Mouse (Mus musculus) midbrain, embryonic 16.5 days (tissue): ENCODE results near the gene Txnip. TPM values are rescaled to one million over a fixed set of nuclear protein-coding genes. Genes with fewer than 3 reads are reported as not detected.
A peak's percentile ranks its signal among the peaks of the same experiment; 100 is the strongest.

Source experiments
- ATAC-seq: fragments of 200-750 bp; cut with Nextera tagmentation; 2 replicates; pipeline ENCODE4 v1.8.0; 2017; ENCODE audit warnings: moderate TSS enrichment
- H3K27ac ChIP-seq: fragments of 300-500 bp; sonication (generic); 2 replicates; pipeline ENCODE4 v1.5.1; 2014; ENCODE audit warnings: mild to moderate bottlenecking, low read length, mixed read lengths
- H3K27me3 ChIP-seq: fragments of 300-500 bp; sonication (generic); 2 replicates; pipeline ENCODE4 v1.6.1; 2014; ENCODE audit warnings: low read depth, low read length, mixed read lengths; ENCODE audit not compliant: control insufficient read depth, insufficient read depth
- H3K36me3 ChIP-seq: fragments of 300-500 bp; sonication (generic); 2 replicates; pipeline ENCODE4 v1.6.1; 2014; ENCODE audit warnings: mild to moderate bottlenecking, low read length, moderate library complexity, mixed read lengths; ENCODE audit not compliant: control insufficient read depth, insufficient read depth
- H3K4me1 ChIP-seq: fragments of 300-500 bp; sonication (generic); 2 replicates; pipeline ENCODE4 v1.6.1; 2014; ENCODE audit warnings: mild to moderate bottlenecking, low read length, mixed read lengths; ENCODE audit not compliant: control insufficient read depth, insufficient read depth
- H3K4me2 ChIP-seq: fragments of 300-500 bp; sonication (generic); 2 replicates; pipeline ENCODE4 v1.6.1; 2014; ENCODE audit warnings: mild to moderate bottlenecking, low read length, mixed read lengths
- H3K4me3 ChIP-seq: fragments of 300-500 bp; sonication (generic); 2 replicates; pipeline ENCODE4 v1.5.1; 2014; ENCODE audit warnings: low read depth, mild to moderate bottlenecking, low read length, moderate library complexity, mixed read lengths
- H3K9ac ChIP-seq: fragments of 300-500 bp; sonication (generic); 2 replicates; pipeline ENCODE4 v1.6.1; 2014; ENCODE audit warnings: low read depth, low read length, mixed read lengths
- H3K9me3 ChIP-seq: fragments of 300-500 bp; sonication (generic); replicated peaks from 2 replicates; pipeline ENCODE4 v1.6.1; 2014; ENCODE audit warnings: mild to moderate bottlenecking, low read length, mixed read lengths; ENCODE audit not compliant: control insufficient read depth, poor library complexity, severe bottlenecking
- WGBS: fragments of 180-500 bp; shearing (Covaris S2); extraction: QIAGEN DNeasy Blood & Tissue Kit; methylation state at CpG from one replicate; pipeline ENCODE4 v1.1.7; 2014; 5-methylcytosine and 5-hydroxymethylcytosine counted together
- polyA plus RNA-seq: library from polyadenylated mRNA; unstranded; fragments of >200 nt; fragmentation: Nextera tagmentation; extraction: Ambion mirVana; gene quantifications from 2 replicates; pipeline ENCODE4 v1.2.1, GENCODE M21; 2015

Txnip gene
- polyA plus RNA-seq, 1 experiment from 2014 or later = 41.5 TPM

- 45% methylated on average over 9 of the region's 9 CpGs for WGBS
Measured at GRCm38 (mm10) chr3:96528506-96528905, 29.3 kb upstream of the Txnip start.

GRCm38 (mm10) chr3:96532050-96532449 lies 25.7 kb upstream of the Txnip start:
- Histone ChIP-seq H3K27me3 (peaks cover 20% of the 10 kb centered on the region), H3K27ac (no peak overlapping the region), H3K36me3 (no peaks in the 10 kb centered on the region), H3K9ac (no peak overlapping the region), H3K9me3 (no peaks in the 10 kb centered on the region), H3K4me1 (peaks cover 7% of the 10 kb centered on the region), H3K4me3 (no peak overlapping the region), H3K4me2 (no peak overlapping the region)
- ATAC-seq = no peak
- WGBS = 69% methylated on average over 7 of the region's 7 CpGs

More at GRCm38 (mm10) chr3:96528506-96528905, 29.3 kb upstream of the Txnip start:
- no peak overlapping the region for H3K9ac ChIP-seq
- no peak for ATAC-seq
- H3K27ac ChIP-seq = no peak overlapping the region
- no peaks in the 10 kb centered on the region for H3K36me3 ChIP-seq
- no peaks in the 10 kb centered on the region for H3K9me3 ChIP-seq
- peaks cover 25% of the 10 kb centered on the region for H3K27me3 ChIP-seq
- no peak overlapping the region for H3K4me3 ChIP-seq
- H3K4me2 ChIP-seq = no peak overlapping the region
- peaks cover 8% of the 10 kb centered on the region for H3K4me1 ChIP-seq

- H3K27me3 ChIP-seq = no peaks in the 10 kb centered on the region
- no peak overlapping the region for H3K27ac ChIP-seq
- H3K9ac ChIP-seq = no peak overlapping the region
- no peak overlapping the region for H3K4me3 ChIP-seq
- no peak for ATAC-seq
- H3K36me3 ChIP-seq = no peaks in the 10 kb centered on the region
- H3K9me3 ChIP-seq = no peaks in the 10 kb centered on the region
- no peaks in the 10 kb centered on the region for H3K4me1 ChIP-seq
- H3K4me2 ChIP-seq = no peak overlapping the region
- WGBS = 62% methylated on average over 2 of the region's 2 CpGs
Measured at GRCm38 (mm10) chr3:96534300-96534699, 23.5 kb upstream of the Txnip start.

GRCm38 (mm10) chr3:96539316-96539715 lies 18.4 kb upstream of the Txnip start:
- no peak overlapping the region for H3K9ac ChIP-seq
- no peak overlapping the region for H3K4me3 ChIP-seq
- ATAC-seq = no peak
- no peaks in the 10 kb centered on the region for H3K27me3 ChIP-seq
- H3K4me1 ChIP-seq = no peaks in the 10 kb centered on the region
- no peak overlapping the region for H3K27ac ChIP-seq
- no peaks in the 10 kb centered on the region for H3K36me3 ChIP-seq
- 85% methylated on average over 2 of the region's 2 CpGs for WGBS
- no peak overlapping the region for H3K4me2 ChIP-seq
- no peaks in the 10 kb centered on the region for H3K9me3 ChIP-seq

GRCm38 (mm10) chr3:96540740-96541139 lies 17.0 kb upstream of the Txnip start:
- Histone ChIP-seq H3K4me3 (no peak overlapping the region), H3K9ac (no peak overlapping the region), H3K4me2 (no peak overlapping the region), H3K36me3 (no peaks in the 10 kb centered on the region), H3K9me3 (no peaks in the 10 kb centered on the region), H3K4me1 (no peaks in the 10 kb centered on the region), H3K27me3 (no peaks in the 10 kb centered on the region), H3K27ac (no peak overlapping the region)
- WGBS = 21% methylated on average over 6 of the region's 6 CpGs
- no peak for ATAC-seq

- H3K27ac ChIP-seq = no peak overlapping the region
- peak; percentile 48; the same call in 1 of the 2 replicates for ATAC-seq
- WGBS = 18% methylated on average over 14 of the region's 14 CpGs
- no peaks in the 10 kb centered on the region for H3K9me3 ChIP-seq
- no peaks in the 10 kb centered on the region for H3K36me3 ChIP-seq
- no peak overlapping the region for H3K4me3 ChIP-seq
- no peak overlapping the region for H3K4me2 ChIP-seq
- no peaks in the 10 kb centered on the region for H3K27me3 ChIP-seq
- H3K4me1 ChIP-seq = no peaks in the 10 kb centered on the region
- 0 out of 2 replicates have a peak overlapping the region, but pooled peaks have one; percentile 30 for H3K9ac ChIP-seq
Measured at GRCm38 (mm10) chr3:96541328-96542078, 16.3 kb upstream of the Txnip start.

GRCm38 (mm10) chr3:96542554-96542953 lies 15.2 kb upstream of the Txnip start:
- no peak overlapping the region for H3K27ac ChIP-seq
- no peaks in the 10 kb centered on the region for H3K9me3 ChIP-seq
- H3K9ac ChIP-seq = no peak overlapping the region
- H3K4me2 ChIP-seq = no peak overlapping the region
- no peaks in the 10 kb centered on the region for H3K27me3 ChIP-seq
- no peaks in the 10 kb centered on the region for H3K36me3 ChIP-seq
- H3K4me3 ChIP-seq = no peak overlapping the region
- ATAC-seq = no peak
- H3K4me1 ChIP-seq = no peaks in the 10 kb centered on the region
- WGBS = 80% methylated on average over 8 of the region's 8 CpGs

GRCm38 (mm10) chr3:96543345-96543744 lies 14.4 kb upstream of the Txnip start:
- Histone ChIP-seq H3K4me1 (no peaks in the 10 kb centered on the region), H3K4me2 (no peak overlapping the region), H3K9ac (no peak overlapping the region), H3K27ac (no peak overlapping the region), H3K9me3 (no peaks in the 10 kb centered on the region), H3K36me3 (no peaks in the 10 kb centered on the region), H3K27me3 (no peaks in the 10 kb centered on the region), H3K4me3 (no peak overlapping the region)
- ATAC-seq = no peak
- 91% methylated on average over 11 of the region's 11 CpGs for WGBS

- Histone ChIP-seq H3K27me3 (no peaks in the 10 kb centered on the region), H3K36me3 (no peaks in the 10 kb centered on the region), H3K4me1 (no peaks in the 10 kb centered on the region), H3K9ac (no peak overlapping the region), H3K4me2 (no peak overlapping the region), H3K27ac (no peak overlapping the region), H3K4me3 (no peak overlapping the region), H3K9me3 (no peaks in the 10 kb centered on the region)
- 45% methylated on average over 1 of the region's 1 CpGs for WGBS
- no peak for ATAC-seq
Measured at GRCm38 (mm10) chr3:96545565-96545964, 12.2 kb upstream of the Txnip start.
